Mouse (Mus musculus): ENCODE data around the gene Tmem104.

GRCm38 (mm10) chr11:115223451-115223850, 36.2 kb downstream of the Tmem104 start:
- TF ChIP-seq CTCF (IDR thresholded peaks at IDR 0.05; ENCODE audit: low read depth, low read length) (no peak), POLR2A (IDR thresholded peaks at IDR 0.05; ENCODE audit: extremely low read depth, insufficient read depth, low read length) (no peak)

Measured in liver, adult 2 months (tissue).